Mouse (Mus musculus) embryonic fibroblast, embryonic 13.5 days (primary cell): Measurements from ENCODE around the gene Wwox. TPM values are rescaled to one million over a fixed set of nuclear protein-coding genes. Genes with fewer than 3 reads are reported as not detected.

Source experiments
- H3K27ac ChIP-seq: 2 replicates; pipeline ENCODE4 v1.5.1; 2012; ENCODE audit warnings: low read length, control low read depth, inconsistent platforms; ENCODE audit not compliant: insufficient read depth
- H3K4me1 ChIP-seq: 2 replicates; pipeline ENCODE4 v1.6.1; 2011; ENCODE audit warnings: low read length; ENCODE audit not compliant: control insufficient read depth, insufficient read depth
- H3K4me3 ChIP-seq: 2 replicates; pipeline ENCODE4 v1.5.1; 2011; ENCODE audit warnings: mild to moderate bottlenecking, control low read depth, low read length; ENCODE audit not compliant: insufficient read depth
- CTCF ChIP-seq: IDR thresholded peaks from 2 replicates; pipeline ENCODE4 v1.5.1; 2011; ENCODE audit warnings: mild to moderate bottlenecking, control low read depth, low read length, moderate library complexity, borderline replicate concordance; ENCODE audit not compliant: insufficient read depth
- POLR2A ChIP-seq: IDR thresholded peaks from 2 replicates; pipeline ENCODE4 v1.6.1; 2011; ENCODE audit warnings: low read depth, mild to moderate bottlenecking, control low read depth, low read length, moderate library complexity
- polyA plus RNA-seq: library from polyadenylated mRNA; stranded (reverse); fragments of >200 nt; gene quantifications from 2 replicates; pipeline ENCODE4 v1.2.4, GENCODE M21; 2011; ENCODE audit warnings: low read depth; ENCODE audit not compliant: missing spikeins, insufficient read length

Gene Wwox
- polyA plus RNA-seq, 1 experiment: 8.7 TPM

- TF ChIP-seq CTCF: no peak
- Histone ChIP-seq H3K27ac (no peak overlapping the region), H3K4me1 (no peaks in the 10 kb centered on the region), H3K4me3 (no peak overlapping the region)
These were observed 804.1 kb downstream of the Wwox start for GRCm38 (mm10) chr8:115243465-115244027.

- TF ChIP-seq POLR2A (no peak), CTCF (no peak)
- no peak overlapping the region for H3K27ac ChIP-seq
- H3K4me3 ChIP-seq: no peak overlapping the region
- H3K4me1 ChIP-seq: no peaks in the 10 kb centered on the region
These were observed 810.4 kb downstream of the Wwox start for GRCm38 (mm10) chr8:115249688-115250366.

GRCm38 (mm10) chr8:115255550-115255949 lies 816.1 kb downstream of the Wwox start:
- Histone ChIP-seq H3K27ac (no peak overlapping the region), H3K4me3 (no peak overlapping the region), H3K4me1 (peaks cover 6% of the 10 kb centered on the region; the same call in 1 of the 2 replicates)
- no peak for TF ChIP-seq POLR2A
- no peak for TF ChIP-seq CTCF

GRCm38 (mm10) chr8:115257417-115257816 lies 818.0 kb downstream of the Wwox start:
- TF ChIP-seq POLR2A (no peak), CTCF (no peak)
- Histone ChIP-seq H3K27ac (no peak overlapping the region), H3K4me1 (peaks cover 6% of the 10 kb centered on the region; the same call in 1 of the 2 replicates), H3K4me3 (no peak overlapping the region)

GRCm38 (mm10) chr8:115259806-115260205 lies 820.4 kb downstream of the Wwox start:
- TF ChIP-seq CTCF (no peak), POLR2A (no peak)
- Histone ChIP-seq H3K27ac (no peak overlapping the region), H3K4me1 (peaks cover 6% of the 10 kb centered on the region; the same call in 1 of the 2 replicates), H3K4me3 (no peak overlapping the region)

GRCm38 (mm10) chr8:115267196-115267595 lies 827.7 kb downstream of the Wwox start:
- TF ChIP-seq POLR2A (no peak), CTCF (no peak)
- no peak overlapping the region for H3K4me3 ChIP-seq
- no peak overlapping the region for H3K27ac ChIP-seq
- no peaks in the 10 kb centered on the region; the same call in 1 of the 2 replicates for H3K4me1 ChIP-seq

- H3K4me3 ChIP-seq: no peak overlapping the region
- H3K4me1 ChIP-seq: no peaks in the 10 kb centered on the region; the same call in 1 of the 2 replicates
- no peak for TF ChIP-seq POLR2A
- no peak for TF ChIP-seq CTCF
- no peak overlapping the region for H3K27ac ChIP-seq
These were observed 830.1 kb downstream of the Wwox start for GRCm38 (mm10) chr8:115269601-115270000.

- Histone ChIP-seq H3K4me1 (no peaks in the 10 kb centered on the region; the same call in 1 of the 2 replicates), H3K27ac (no peak overlapping the region), H3K4me3 (no peak overlapping the region)
- no peak for TF ChIP-seq CTCF
- no peak for TF ChIP-seq POLR2A
These were observed 834.5 kb downstream of the Wwox start for GRCm38 (mm10) chr8:115273976-115274375.

GRCm38 (mm10) chr8:115276281-115276680 lies 836.8 kb downstream of the Wwox start:
- no peak overlapping the region for H3K27ac ChIP-seq
- TF ChIP-seq POLR2A (no peak), CTCF (no peak)
- no peak overlapping the region for H3K4me3 ChIP-seq
- H3K4me1 ChIP-seq: no peaks in the 10 kb centered on the region

- no peak for TF ChIP-seq POLR2A
- TF ChIP-seq CTCF: no peak
- Histone ChIP-seq H3K4me1 (no peaks in the 10 kb centered on the region), H3K4me3 (no peak overlapping the region), H3K27ac (no peak overlapping the region)
These were observed 838.8 kb downstream of the Wwox start for GRCm38 (mm10) chr8:115278291-115278690.

GRCm38 (mm10) chr8:115290224-115290623 lies 850.8 kb downstream of the Wwox start:
- no peaks in the 10 kb centered on the region for H3K4me1 ChIP-seq
- H3K4me3 ChIP-seq: no peak overlapping the region
- no peak for TF ChIP-seq POLR2A
- TF ChIP-seq CTCF: no peak
- H3K27ac ChIP-seq: no peak overlapping the region
